Mouse (Mus musculus) lung, postnatal 0 days (tissue): Measurements from ENCODE around the gene Nek6.

ENCODE experiments used
- CTCF ChIP-seq: IDR thresholded peaks from 2 replicates; pipeline ENCODE4 v1.5.1; 2016; ENCODE audit warnings: antibody characterized with exemption, mild to moderate bottlenecking
- EP300 ChIP-seq: IDR thresholded peaks from 2 replicates; pipeline ENCODE4 v1.6.1; 2016; ENCODE audit warnings: antibody characterized with exemption, mild to moderate bottlenecking, control low read depth

DNA sequence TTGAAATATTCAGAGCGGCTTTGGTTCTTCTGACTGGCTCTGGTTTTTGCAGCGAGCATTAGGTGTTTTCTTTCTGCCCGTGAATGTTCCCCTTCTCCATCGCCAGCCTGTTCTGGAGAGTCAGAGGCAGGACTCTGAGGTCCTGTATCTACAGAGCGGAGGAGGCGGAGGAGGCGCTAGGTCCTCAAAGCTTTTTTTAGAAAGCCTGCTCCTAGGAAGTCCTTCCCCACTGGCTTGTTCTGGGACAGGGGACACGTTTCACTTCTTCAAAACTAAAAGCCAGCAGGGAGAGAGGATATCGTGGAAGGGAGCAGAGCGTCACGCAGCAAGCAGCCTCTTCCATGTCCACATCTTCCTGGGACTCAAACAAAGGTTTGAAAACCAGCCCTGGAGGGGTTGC lies 26.9 kb upstream of the Nek6 start:
- TF ChIP-seq EP300 (no peak), CTCF (no peak)
